Mouse (Mus musculus): ENCODE measurements around the gene Cacybp. TPM values are rescaled to one million over a fixed set of nuclear protein-coding genes. Genes with fewer than 3 reads are reported as not detected.

The Cacybp gene
- total RNA-seq (2021) = 10 to 100 TPM; 56.1 to 57.7 TPM
- long read RNA-seq, experiment 1, transcript Cacybp-201 (6 exons, 2,098 nt) = major isoform, 99 of 105 reads
- long read RNA-seq, experiment 1, partial matches to known transcripts = 3 of 105 reads
- long read RNA-seq, experiment 1, other reads (novel, unspliced or antisense) = 3 of 105 reads
- long read RNA-seq, experiment 2, transcript Cacybp-201 (6 exons, 2,098 nt) = major isoform, 102 of 105 reads
- long read RNA-seq, experiment 2, partial matches to known transcripts = 1 of 105 reads
- long read RNA-seq, experiment 2, other reads (novel, unspliced or antisense) = 2 of 105 reads

GRCm38 (mm10) chr1:160212703-160213669 is at the start of gene Cacybp:
Gene Cacybp, minus strand, starts transcription at chr1:160212875.
- DNase-seq (ENCODE audit: low spot score in 2 of 2) = peak; percentile 99 to 100

- DNase-seq (ENCODE audit: low spot score in 2 of 2) = no peak
These were observed 49.7 kb upstream of the Cacybp start for GRCm38 (mm10) chr1:160262415-160262814.

DNA sequence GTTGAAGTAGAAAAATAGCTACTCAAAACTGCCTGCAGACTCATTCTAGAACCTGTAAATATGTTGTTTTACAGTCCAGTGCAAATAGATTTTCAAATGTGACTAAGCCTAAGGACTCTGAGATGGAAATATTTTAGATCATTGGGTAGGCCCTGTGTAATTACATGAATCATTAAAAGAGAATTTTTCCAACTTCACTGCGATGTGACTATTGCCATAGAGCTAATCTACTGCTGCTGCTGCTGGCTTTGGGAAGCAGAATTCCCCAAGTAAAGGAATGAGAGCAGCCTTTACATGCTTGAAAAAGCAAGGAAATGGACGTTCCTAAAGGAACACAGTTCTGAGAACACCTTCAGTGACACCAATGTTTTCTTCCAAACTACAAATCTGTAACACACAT is 49.2 kb upstream of the Cacybp start:
- no peak for DNase-seq (ENCODE audit: low spot score in 2 of 2)

DNA sequence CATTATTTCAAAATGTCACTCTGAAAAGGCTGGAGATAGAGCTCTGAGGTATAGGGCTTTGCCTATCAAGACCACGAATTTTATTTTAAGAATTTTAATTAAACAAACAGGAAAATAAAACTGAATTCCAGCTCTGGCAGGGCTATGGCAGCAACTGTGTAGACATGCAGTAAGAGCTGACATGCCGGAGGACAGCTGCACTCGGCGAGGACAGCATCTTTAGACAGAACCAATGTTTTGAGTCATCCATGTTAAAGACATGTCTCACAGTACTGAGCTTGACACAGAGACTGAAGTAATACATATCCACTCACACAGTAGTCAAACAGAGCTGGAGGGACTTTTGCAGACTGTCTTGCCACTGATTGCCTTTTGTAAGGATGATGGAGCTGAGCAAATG is 47.9 kb upstream of the Cacybp start:
- no peak for DNase-seq (ENCODE audit: low spot score in 2 of 2)

DNA sequence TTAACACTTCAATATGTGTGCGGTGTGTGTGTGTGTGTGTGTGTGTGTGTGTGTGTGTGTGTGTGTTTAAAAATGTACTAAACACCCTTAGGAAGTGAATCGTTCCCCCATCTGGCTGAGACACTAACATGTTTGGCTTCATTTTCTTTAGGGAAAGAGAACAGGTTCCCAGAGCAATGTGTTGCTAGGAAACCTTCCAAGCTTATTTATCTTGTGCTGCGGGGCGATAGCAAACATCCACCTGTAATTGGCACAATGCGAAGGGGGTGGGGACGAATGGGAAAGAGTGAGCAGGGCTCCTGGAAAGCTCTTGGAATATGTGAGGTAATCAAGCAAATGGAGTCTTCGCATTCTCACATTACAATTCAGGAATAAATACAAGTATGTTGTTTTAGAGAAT is 47.2 kb upstream of the Cacybp start:
- DNase-seq (ENCODE audit: low spot score in 2 of 2) = no peak

- DNase-seq (ENCODE audit: low spot score in 2 of 2) = no peak
These were observed 40.4 kb upstream of the Cacybp start for GRCm38 (mm10) chr1:160253108-160253507.

DNA sequence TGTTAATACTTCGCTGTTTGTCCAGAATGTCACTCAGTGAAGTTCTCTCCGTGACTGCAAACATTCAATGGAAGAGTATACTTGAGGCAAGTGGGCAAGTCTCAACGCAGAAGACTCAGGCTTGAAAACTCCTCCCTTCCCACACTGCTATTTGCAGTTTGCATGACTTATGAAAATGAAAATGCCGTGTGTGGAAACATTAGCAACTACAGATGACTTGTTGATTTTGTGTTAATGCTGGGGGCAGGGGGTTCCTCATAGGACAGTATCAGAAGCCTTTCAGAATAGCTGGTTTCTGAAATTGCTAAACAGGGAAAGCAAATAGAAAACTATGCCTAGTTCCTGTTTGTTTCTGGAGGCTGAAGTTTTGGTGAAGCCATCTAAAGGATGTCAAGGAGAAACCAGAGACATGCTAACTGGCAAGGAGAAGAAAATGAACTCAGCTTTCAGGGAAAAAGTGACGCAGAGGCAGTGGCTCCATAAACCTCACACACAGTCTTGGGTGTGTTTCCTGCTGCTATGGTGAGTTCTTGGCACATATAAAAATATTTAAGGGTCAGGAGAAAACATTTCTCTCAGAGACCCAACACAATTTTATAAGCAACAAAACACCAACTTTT is 38.8 kb upstream of the Cacybp start:
- no peak for DNase-seq (ENCODE audit: low spot score in 2 of 2)

DNA sequence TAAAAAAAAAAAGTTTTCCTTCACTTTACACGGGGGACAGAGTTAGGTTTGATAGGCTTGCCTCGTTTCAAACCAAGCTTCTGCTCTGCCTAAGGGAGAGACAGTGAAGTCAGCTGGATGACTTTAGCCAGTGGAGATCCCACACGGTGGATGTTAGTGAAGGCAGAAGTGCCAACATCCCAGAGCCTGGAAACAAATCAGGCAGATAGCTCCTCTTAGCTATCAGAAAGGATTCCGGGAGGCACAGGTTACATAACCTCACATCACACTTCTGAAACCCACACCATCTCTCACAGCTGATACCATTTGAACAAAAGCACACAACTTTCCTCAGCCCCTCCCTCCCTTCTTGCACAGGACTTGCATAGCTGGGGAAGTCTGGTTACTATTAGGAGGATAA is 38.1 kb upstream of the Cacybp start:
- no peak for DNase-seq (ENCODE audit: low spot score in 2 of 2)

- no peak for DNase-seq (ENCODE audit: low spot score in 2 of 2)
These were observed 37.1 kb upstream of the Cacybp start for GRCm38 (mm10) chr1:160249786-160250185.

- no peak for DNase-seq (ENCODE audit: low spot score in 2 of 2)
These were observed 34.8 kb upstream of the Cacybp start for GRCm38 (mm10) chr1:160247473-160247872.

GRCm38 (mm10) chr1:160246844-160247243 is 34.2 kb upstream of the Cacybp start:
- no peak for DNase-seq (ENCODE audit: low spot score in 2 of 2)

DNA sequence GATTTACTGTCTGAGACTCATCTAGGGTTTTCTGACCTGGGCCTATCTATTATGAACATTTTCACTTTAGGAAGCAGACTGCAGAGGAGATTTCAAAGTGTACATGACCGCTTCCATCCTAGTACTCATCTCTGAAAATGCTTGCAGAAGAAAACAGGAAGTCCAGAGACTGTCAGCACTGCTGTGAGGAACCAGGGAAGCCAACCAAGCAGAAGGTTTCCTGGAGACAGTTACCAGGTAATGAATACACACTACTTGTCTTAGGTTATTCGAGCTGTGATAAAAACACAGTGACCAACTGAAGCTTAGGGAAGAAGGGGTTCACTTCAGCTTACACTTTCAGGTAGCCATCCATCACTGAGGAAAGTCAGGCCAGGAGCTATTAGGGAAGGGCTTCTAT is 33.3 kb upstream of the Cacybp start:
- DNase-seq (ENCODE audit: low spot score in 2 of 2) = no peak

DNA sequence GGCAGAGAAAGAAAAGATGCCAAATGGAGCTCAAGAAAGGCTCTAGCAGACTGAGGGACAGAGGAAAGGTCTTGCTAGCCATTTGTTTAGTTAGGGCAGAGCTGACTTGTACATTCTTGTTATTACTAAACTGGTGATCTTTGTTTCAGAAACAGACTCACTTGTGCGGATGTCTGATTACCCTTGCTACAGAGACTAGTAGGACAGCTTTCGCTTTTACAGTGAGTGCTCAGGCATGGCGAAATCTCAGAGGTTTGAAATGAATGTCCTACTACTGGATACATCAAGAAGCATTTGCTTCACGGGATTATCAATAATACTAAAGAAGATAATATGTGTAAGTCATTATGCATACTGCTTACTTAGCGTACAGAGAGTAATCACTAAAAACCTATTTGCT is 32.0 kb upstream of the Cacybp start:
- DNase-seq (ENCODE audit: low spot score in 2 of 2) = no peak

- no peak for DNase-seq (ENCODE audit: low spot score in 2 of 2)
These were observed 27.4 kb upstream of the Cacybp start for GRCm38 (mm10) chr1:160240091-160240490.

GRCm38 (mm10) chr1:160238852-160239443 is 26.3 kb upstream of the Cacybp start:
- no peak for DNase-seq (ENCODE audit: low spot score in 2 of 2)

GRCm38 (mm10) chr1:160237981-160238380 is 25.3 kb upstream of the Cacybp start:
- DNase-seq (ENCODE audit: low spot score in 2 of 2) = no peak

DNA sequence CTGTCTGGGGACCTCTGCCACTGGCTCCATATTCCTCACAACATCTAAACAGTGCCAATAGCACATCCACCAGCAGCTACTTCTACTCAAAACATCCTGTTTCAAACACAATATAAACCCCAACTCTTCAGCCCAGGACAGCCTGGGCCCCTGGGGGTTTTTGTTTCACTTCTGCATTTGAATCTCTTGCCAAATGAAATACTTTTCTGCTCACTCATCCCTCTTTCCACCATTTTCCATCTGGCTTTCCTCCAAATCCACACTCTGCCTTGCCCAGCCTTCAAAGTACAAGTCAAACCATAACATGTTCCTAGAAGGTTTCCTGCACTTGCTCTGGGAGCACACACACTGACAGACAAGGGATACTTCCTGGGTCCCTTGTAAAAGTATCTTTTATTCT is 21.2 kb upstream of the Cacybp start:
- DNase-seq (ENCODE audit: low spot score in 2 of 2) = peak in 1 of 2 experiments; percentile 26

- DNase-seq (ENCODE audit: low spot score in 2 of 2) = no peak
These were observed 19.4 kb upstream of the Cacybp start for GRCm38 (mm10) chr1:160232113-160232512.

- DNase-seq (ENCODE audit: low spot score in 2 of 2) = peak in 1 of 2 experiments; percentile 21
These were observed 18.3 kb upstream of the Cacybp start for GRCm38 (mm10) chr1:160231013-160231412.

GRCm38 (mm10) chr1:160227850-160228249 is 15.2 kb upstream of the Cacybp start:
- DNase-seq (ENCODE audit: low spot score in 2 of 2) = no peak

DNA sequence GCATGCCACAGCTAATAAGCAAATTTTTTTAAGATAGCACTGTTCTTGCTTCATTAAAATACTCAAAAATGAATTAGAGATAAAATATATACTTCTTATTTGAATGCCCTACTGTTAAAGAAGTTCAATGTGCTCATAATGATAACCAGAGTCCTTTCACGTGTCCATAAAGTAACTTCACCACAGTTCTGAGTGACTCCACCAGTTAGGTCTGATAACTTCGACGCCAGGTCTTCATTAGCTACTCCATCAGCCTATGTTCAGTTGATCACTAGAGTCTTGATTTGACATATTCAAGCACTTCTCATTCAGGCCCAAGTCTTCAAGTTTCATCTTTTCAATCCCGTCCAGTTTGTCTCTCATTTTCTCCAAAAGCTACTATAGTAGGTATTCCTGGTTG is 14.5 kb upstream of the Cacybp start:
- DNase-seq (ENCODE audit: low spot score in 2 of 2) = no peak

All from gastrocnemius, postnatal 4 days (tissue).